Mouse (Mus musculus): ENCODE measurements at regions not wholly inside any gene's neighbourhood (a gene's known extent, or its start where the extent isn't known, plus 50 kb on each side); places are given as distances from the start of the nearest gene placed in this dataset.

DNA sequence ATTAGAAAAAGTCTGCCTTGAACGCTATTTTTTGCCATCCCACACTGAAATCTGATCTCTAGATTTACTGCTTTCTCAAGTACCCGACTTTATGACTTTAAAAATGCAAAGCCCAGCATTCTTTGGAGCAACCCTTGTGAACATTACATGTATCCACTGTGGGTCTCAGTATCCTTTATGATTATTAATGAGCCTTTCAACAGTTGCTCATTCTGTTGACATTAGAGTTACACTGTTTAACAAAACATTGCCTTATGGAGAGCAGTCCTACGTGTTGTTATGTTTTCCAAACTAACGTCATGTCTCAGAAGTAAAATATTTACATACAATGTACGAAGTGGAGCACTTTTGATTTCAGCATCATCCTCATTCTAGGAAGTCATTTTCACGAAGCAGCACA is 178.7 kb downstream of the Fat4 start:
- no peak for TF ChIP-seq CTCF (IDR thresholded peaks at IDR 0.05; ENCODE audit: control insufficient read depth, insufficient read depth, insufficient replicate concordance, low read depth, low read length)
- TF ChIP-seq POLR2A (IDR thresholded peaks at IDR 0.05; ENCODE audit: control insufficient read depth, low read depth, low read length), result no peak

Data from testis, adult 2 months (tissue).